Mouse (Mus musculus) granulocyte monocyte progenitor cell, adult 5-6 weeks (primary cell): Measurements from ENCODE around the gene Esrrb. TPM values are rescaled to one million over a fixed set of nuclear protein-coding genes. Genes with fewer than 3 reads are reported as not detected.
A peak's percentile ranks its signal among the peaks of the same experiment; 100 is the strongest.

ENCODE experiments used
- ATAC-seq: replicated peaks from 2 replicates; pipeline ENCODE4 v1.8.0; 2016; ENCODE audit warnings: mild to moderate bottlenecking, moderate TSS enrichment, inconsistent platforms; ENCODE audit not compliant: poor library complexity, severe bottlenecking
- total RNA-seq, 2 experiments: library from RNA; stranded (forward) in 1 of 2; stranded (reverse) in 1 of 2; fragments of 200-712, 200-1000 nt in 1 of 2; fragments of >200 nt in 1 of 2; fragmentation: Nextera tagmentation in 1 of 2; gene quantifications; 2 replicates each; pipeline ENCODE4 v1.2.3; 2014 to 2017

The Esrrb gene
- total RNA-seq, 2 experiments from 2014 or later = not detected

DNA sequence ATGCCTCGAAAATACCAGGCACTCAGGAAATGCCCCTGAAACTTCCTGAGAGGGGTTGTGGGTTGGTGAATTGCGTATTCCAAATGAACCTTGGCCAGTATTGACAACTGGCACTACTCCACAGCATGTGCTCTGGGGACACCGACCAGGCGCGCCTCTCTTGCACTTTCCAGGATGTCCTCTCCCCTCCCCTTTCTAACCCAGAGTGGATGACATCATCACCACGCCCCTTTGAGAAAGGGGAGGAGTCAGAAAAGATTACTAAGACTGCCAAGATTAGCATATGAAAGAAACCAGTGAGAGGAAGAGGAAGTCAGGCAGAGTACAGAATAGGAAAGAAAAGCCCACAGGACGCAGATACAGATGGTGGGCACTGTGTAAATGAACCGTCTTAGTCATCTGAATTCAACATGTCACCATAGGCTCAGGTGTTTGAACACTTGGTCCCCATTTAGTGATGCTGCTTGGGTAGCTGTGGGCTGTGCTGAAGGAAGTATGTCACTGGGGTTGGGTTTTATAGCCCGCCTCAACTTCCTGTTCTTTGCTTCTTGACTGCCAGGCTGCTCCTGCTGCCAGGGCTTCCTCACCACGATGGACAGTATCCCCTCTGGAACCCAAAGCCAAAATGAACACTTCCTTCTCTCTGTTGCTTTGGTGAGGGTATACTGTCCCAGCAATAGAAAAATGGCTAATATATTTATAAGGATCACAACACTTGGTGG is 196.0 kb downstream of the Esrrb start:
- ATAC-seq = peak; percentile 27; the same call in 1 of the 2 replicates

DNA sequence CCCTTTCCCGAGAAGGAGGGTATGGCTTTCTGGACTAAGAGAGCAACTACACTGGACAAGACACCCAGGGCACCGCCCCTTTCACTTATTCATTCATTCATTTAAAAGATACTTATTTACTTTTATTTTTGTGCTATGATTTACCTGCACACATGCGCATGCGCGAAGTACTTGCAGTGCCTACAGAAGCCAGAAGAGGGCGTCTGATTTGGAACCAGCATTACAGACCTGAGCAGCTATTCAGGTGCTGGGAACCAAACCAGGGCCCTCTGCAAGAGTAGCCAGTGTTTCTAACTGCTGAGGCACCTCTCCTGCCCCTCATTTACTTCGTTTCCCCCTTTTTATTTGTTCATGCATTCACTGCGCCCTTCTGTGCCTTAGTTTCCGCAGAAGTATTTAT is 198.0 kb downstream of the Esrrb start:
- no peak for ATAC-seq

DNA sequence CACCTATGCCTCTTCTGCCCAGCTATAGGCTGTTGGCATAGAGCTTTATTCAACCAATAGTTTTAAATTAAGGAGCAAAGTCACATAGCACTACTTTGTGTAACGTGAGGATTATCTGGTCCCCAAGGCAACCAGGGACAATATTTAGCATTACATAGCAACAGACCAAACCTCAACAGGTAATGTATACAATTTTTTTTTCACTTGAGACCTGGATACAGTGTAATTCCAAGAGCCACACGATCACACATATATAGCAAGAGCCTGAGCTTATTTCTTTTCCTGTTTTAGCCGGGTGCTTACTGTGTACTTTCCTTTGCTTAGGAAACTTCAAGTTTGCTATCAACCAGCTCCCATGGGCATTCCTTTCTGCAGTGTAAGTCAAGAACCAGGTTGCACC is 201.8 kb downstream of the Esrrb start:
- no peak for ATAC-seq

DNA sequence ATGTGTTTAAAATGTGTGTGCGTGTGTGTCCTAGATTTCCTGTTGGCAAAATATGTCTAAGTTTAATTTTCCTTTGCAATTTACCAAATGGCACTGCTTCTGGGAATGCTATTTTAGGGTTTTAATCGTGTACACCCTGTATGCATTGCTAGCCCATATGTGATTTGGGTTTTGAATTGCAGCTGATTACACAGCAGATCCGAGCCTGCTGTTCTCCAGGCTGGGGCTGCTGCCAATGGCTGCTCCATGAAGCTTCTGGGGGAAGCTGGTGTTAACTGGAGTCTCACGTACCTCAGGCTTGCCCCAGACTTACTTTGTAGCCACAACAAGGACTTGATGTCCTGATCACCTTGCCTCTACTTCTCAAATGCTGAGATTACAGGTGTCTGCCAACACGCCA is 205.1 kb downstream of the Esrrb start:
- ATAC-seq = no peak

Other genes starting within 250 kb of the Esrrb start
- 17.0 and 29.2 TPM in 2 replicates for gene Gpatch2l, start 119.3 kb upstream of the Esrrb start, total RNA-seq (2014; fragmentation: Nextera tagmentation)
- 22.0 and 23.3 TPM in 2 replicates for gene Gpatch2l, start 119.3 kb upstream of the Esrrb start, total RNA-seq (2017)